33 mouse cellular contexts compared by ENCODE assay signal in the genomic region with DNA sequence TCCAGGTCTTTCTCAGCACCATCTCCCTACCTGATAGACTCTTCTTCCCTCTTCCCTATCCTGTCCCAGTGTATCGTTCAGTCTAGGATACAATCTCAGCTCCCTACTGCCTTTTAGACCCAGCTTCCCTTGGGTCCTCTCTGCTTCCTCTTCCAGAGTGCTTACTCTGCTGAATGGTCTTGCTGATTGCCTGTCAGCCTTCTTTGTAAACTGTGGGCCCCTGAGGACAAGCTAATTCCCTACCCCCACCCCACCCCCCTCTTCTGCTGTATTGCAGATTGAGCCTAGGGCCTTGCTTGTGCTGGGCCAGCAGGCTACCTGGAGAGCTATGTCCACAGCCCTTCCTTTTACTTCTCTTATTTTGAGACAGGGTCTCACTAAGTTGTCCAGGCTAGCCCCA. TPM values are rescaled to one million over a fixed set of nuclear protein-coding genes. Genes with fewer than 3 reads are reported as not detected.
DNase-seq lines count a peak whose midpoint lies in the region; ATAC-seq and TF ChIP-seq lines count a peak whose summit lies in the region.
"Had no signal": no experiment of that assay in that cellular context is flagged by ENCODE, and none has a peak within 500 bp of the region (broad histone marks: within the 10 kb centered on the region; RNA-seq: fewer than 3 reads in every experiment).

No protein-coding gene starts in this region.

- H3K4me3 ChIP-seq in forebrain, embryonic 10.5 days = no peak overlapping the region
- no peak overlapping the region for H3K4me3 ChIP-seq in forebrain, embryonic 14.5 days (ENCODE audit: low read depth, low read length)
- H3K4me3 ChIP-seq in liver, embryonic 16.5 days (ENCODE audit: low read depth, low read length) = no peak overlapping the region
- no peak overlapping the region for H3K4me3 ChIP-seq in bone marrow macrophage, adult 2 months (ENCODE audit: insufficient read depth, low read length)
- H3K4me3 ChIP-seq in limb, embryonic 15.5 days = no peak overlapping the region
- H3K4me3 ChIP-seq: embryonic facial prominence, embryonic 15.5 days; forebrain, embryonic 13.5 days; heart, embryonic 15.5 days; hindbrain, embryonic 13.5 days; kidney, embryonic 15.5 days; myocyte; neural tube, embryonic 12.5 days had no signal

- peak overlapping the region; percentile 53; the same call in 1 of the 2 replicates for H3K27ac ChIP-seq in forebrain, embryonic 10.5 days
- H3K27ac ChIP-seq in forebrain, embryonic 14.5 days (ENCODE audit: low read depth, low read length) = no peak overlapping the region
- no peak overlapping the region for H3K27ac ChIP-seq in liver, embryonic 16.5 days (ENCODE audit: low read length)
- H3K27ac ChIP-seq in bone marrow macrophage, adult 2 months (ENCODE audit: insufficient read depth, low read depth, low read length) = peak overlapping the region; percentile 20; the same call in 1 of the 2 replicates
- 0 out of 2 replicates have a peak overlapping the region, but pooled peaks have one; percentile 7 for H3K27ac ChIP-seq in limb, embryonic 15.5 days
- H3K27ac ChIP-seq: embryonic facial prominence, embryonic 15.5 days; forebrain, embryonic 13.5 days; heart, embryonic 15.5 days; hindbrain, embryonic 13.5 days; kidney, embryonic 15.5 days; neural tube, embryonic 12.5 days had no signal

- H3K9me3 ChIP-seq in forebrain, embryonic 10.5 days = no peaks in the 10 kb centered on the region
- H3K9me3 ChIP-seq in forebrain, embryonic 14.5 days (replicated peaks; ENCODE audit: control insufficient read depth, low read length) = no peaks in the 10 kb centered on the region
- no peaks in the 10 kb centered on the region for H3K9me3 ChIP-seq in liver, embryonic 16.5 days (replicated peaks; ENCODE audit: control insufficient read depth, low read length)
- H3K9me3 ChIP-seq in limb, embryonic 15.5 days = no peaks in the 10 kb centered on the region
- H3K9me3 ChIP-seq: embryonic facial prominence, embryonic 15.5 days; forebrain, embryonic 13.5 days; heart, embryonic 15.5 days; hindbrain, embryonic 13.5 days; kidney, embryonic 15.5 days; neural tube, embryonic 12.5 days had no signal

- no peak for TF ChIP-seq POLR2A in bone marrow macrophage, adult 2 months (IDR thresholded peaks at IDR 0.05; ENCODE audit: borderline replicate concordance, low read depth, low read length)

- peaks cover 2% of the 10 kb centered on the region for H3K36me3 ChIP-seq in forebrain, embryonic 10.5 days (replicated peaks)
- no peaks in the 10 kb centered on the region for H3K36me3 ChIP-seq in forebrain, embryonic 14.5 days (ENCODE audit: control insufficient read depth, insufficient read depth, low read length)
- H3K36me3 ChIP-seq in liver, embryonic 16.5 days (ENCODE audit: control insufficient read depth, insufficient read depth) = no peaks in the 10 kb centered on the region
- no peaks in the 10 kb centered on the region for H3K36me3 ChIP-seq in limb, embryonic 15.5 days
- H3K36me3 ChIP-seq: embryonic facial prominence, embryonic 15.5 days; heart, embryonic 15.5 days; kidney, embryonic 15.5 days; neural tube, embryonic 12.5 days had no signal

- H3K4me1 ChIP-seq in forebrain, embryonic 10.5 days = peaks cover 55% of the 10 kb centered on the region
- peaks cover 25% of the 10 kb centered on the region for H3K4me1 ChIP-seq in forebrain, embryonic 14.5 days (ENCODE audit: control insufficient read depth, insufficient read depth, low read length)
- peaks cover 2% of the 10 kb centered on the region; the same call in 1 of the 2 replicates for H3K4me1 ChIP-seq in liver, embryonic 16.5 days (ENCODE audit: control insufficient read depth, low read depth, low read length)
- H3K4me1 ChIP-seq in bone marrow macrophage, adult 2 months (ENCODE audit: control insufficient read depth, insufficient read depth, low read length) = peaks cover 23% of the 10 kb centered on the region
- H3K4me1 ChIP-seq in limb, embryonic 15.5 days = peaks cover 36% of the 10 kb centered on the region

- H3K9ac ChIP-seq in forebrain, embryonic 14.5 days (ENCODE audit: low read length) = no peak overlapping the region
- H3K9ac ChIP-seq in liver, embryonic 16.5 days (ENCODE audit: low read depth, low read length) = no peak overlapping the region
- H3K9ac ChIP-seq in limb, embryonic 15.5 days = no peak overlapping the region
- H3K9ac ChIP-seq: embryonic facial prominence, embryonic 15.5 days; forebrain, embryonic 13.5 days; heart, embryonic 15.5 days; hindbrain, embryonic 13.5 days; kidney, embryonic 15.5 days; neural tube, embryonic 12.5 days had no signal

- WGBS in forebrain, embryonic 10.5 days = 50% methylated on average over 1 of the region's 1 CpGs
- 0% methylated on average over 1 of the region's 1 CpGs for WGBS in forebrain, embryonic 14.5 days
- whole genome bisulfite sequencing in liver, embryonic 16.5 days (ENCODE audit: insufficient replicate concordance) = 29% methylated on average over 1 of the region's 1 CpGs
- WGBS in limb, embryonic 15.5 days = 58% methylated on average over 1 of the region's 1 CpGs

- DNase-seq in forebrain, embryonic 10.5 days (ENCODE audit: extremely low spot score, low spot score) = no peak
- DNase-seq in forebrain, embryonic 14.5 days (ENCODE audit: low spot score) = no peak
- no peak for DNase-seq in liver
- DNase-seq in spleen, postnatal 10 days (ENCODE audit: low spot score in 2 of 2) = no peak
- DNase-seq: cerebellum, adult 11-12 months; cerebellum, adult 9-11 months; embryo, embryonic 11 days; gastrocnemius, postnatal 14 days; heart, postnatal 36 days; kidney, adult 18-20 months; kidney, postnatal 36 days; layer of hippocampus, postnatal 36 days; left cerebral cortex, postnatal 4 days; lung, adult 18-20 months had no signal

- no peaks in the 10 kb centered on the region for H3K27me3 ChIP-seq in forebrain, embryonic 10.5 days (ENCODE audit: poor library complexity, severe bottlenecking)
- no peaks in the 10 kb centered on the region for H3K27me3 ChIP-seq in forebrain, embryonic 14.5 days (replicated peaks; ENCODE audit: control insufficient read depth, insufficient read depth, low read length)
- H3K27me3 ChIP-seq in liver, embryonic 16.5 days (ENCODE audit: control insufficient read depth, insufficient read depth, low read depth, low read length) = no peaks in the 10 kb centered on the region
- H3K27me3 ChIP-seq in limb, embryonic 15.5 days = no peaks in the 10 kb centered on the region
- H3K27me3 ChIP-seq: CH12.LX; embryonic facial prominence, embryonic 15.5 days; forebrain, embryonic 13.5 days; heart, embryonic 15.5 days; hindbrain, embryonic 13.5 days; kidney, embryonic 15.5 days; neural tube, embryonic 12.5 days had no signal

- no peak for ATAC-seq in forebrain, embryonic 14.5 days
- 0 out of 2 replicates have a peak, but pooled peaks have one; percentile 13 for ATAC-seq in liver, embryonic 16.5 days (ENCODE audit: low read depth)
- ATAC-seq in limb, embryonic 15.5 days (ENCODE audit: insufficient number of reproducible peaks, low FRiP score, low TSS enrichment, low read depth) = no peak
- no peak for ATAC-seq in megakaryocyte progenitor cell, adult 5-6 weeks (replicated peaks; ENCODE audit: poor library complexity)
- ATAC-seq: forebrain, embryonic 13.5 days; lung, postnatal 0 days; midbrain, embryonic 16.5 days had no signal

- TF ChIP-seq CTCF in bone marrow macrophage, adult 2 months (IDR thresholded peaks at IDR 0.05; ENCODE audit: low read depth, low read length) = no peak

- no peak overlapping the region for H3K4me2 ChIP-seq in forebrain, embryonic 14.5 days (ENCODE audit: low read length)
- H3K4me2 ChIP-seq in liver, embryonic 16.5 days (ENCODE audit: low read depth, low read length) = no peak overlapping the region
- no peak overlapping the region for H3K4me2 ChIP-seq in limb, embryonic 15.5 days
- H3K4me2 ChIP-seq: embryonic facial prominence, embryonic 15.5 days; forebrain, embryonic 13.5 days; heart, embryonic 15.5 days; hindbrain, embryonic 13.5 days; kidney, embryonic 15.5 days; midbrain, embryonic 11.5 days; neural tube, embryonic 12.5 days had no signal

RNA-seq across cellular contexts. Expression of a gene that starts 28.8 kb away (rescaled TPM):
- 28.4 and 33.4 TPM in 2 replicates for polyA plus RNA-seq in forebrain, embryonic 10.5 days (2016; fragmentation: Nextera tagmentation; extraction: Ambion mirVana)
- 95.6 and 110 TPM in 2 replicates for polyA plus RNA-seq in forebrain, embryonic 14.5 days (2014; fragmentation: Nextera tagmentation; extraction: Ambion mirVana)
- 14.6 and 18.5 TPM in 2 replicates for polyA plus RNA-seq in liver, embryonic 16.5 days (2015; fragmentation: Nextera tagmentation; extraction: Ambion mirVana)
- polyA plus RNA-seq in bone marrow macrophage, adult 2 months (2012; ENCODE audit: insufficient read depth, insufficient read length, missing spikeins) = 90.1 and 96.4 TPM in 2 replicates
- polyA plus RNA-seq in limb, embryonic 15.5 days (2015; fragmentation: Nextera tagmentation; extraction: Ambion mirVana) = 127 and 128 TPM in 2 replicates
- total RNA-seq in megakaryocyte progenitor cell, adult 5-6 weeks (2015) = 121 and 145 TPM in 2 replicates
- 47.6 and 62.6 TPM in 2 replicates for total RNA-seq in megakaryocyte progenitor cell, adult 5-6 weeks (2017)

RNA-seq across cellular contexts. Expression of a gene that starts 39.8 kb away (rescaled TPM):
- polyA plus RNA-seq in forebrain, embryonic 10.5 days (2016; fragmentation: Nextera tagmentation; extraction: Ambion mirVana) = not detected in 2 replicates
- polyA plus RNA-seq in forebrain, embryonic 14.5 days (2014; fragmentation: Nextera tagmentation; extraction: Ambion mirVana) = 0.22 and 0.48 TPM in 2 replicates
- not detected in 2 replicates for polyA plus RNA-seq in liver, embryonic 16.5 days (2015; fragmentation: Nextera tagmentation; extraction: Ambion mirVana)
- polyA plus RNA-seq in bone marrow macrophage, adult 2 months (2012; ENCODE audit: insufficient read depth, insufficient read length, missing spikeins) = not detected in 2 replicates
- not detected in 2 replicates for polyA plus RNA-seq in limb, embryonic 15.5 days (2015; fragmentation: Nextera tagmentation; extraction: Ambion mirVana)
- total RNA-seq in megakaryocyte progenitor cell, adult 5-6 weeks (2015) = not detected in 2 replicates
- total RNA-seq in megakaryocyte progenitor cell, adult 5-6 weeks (2017) = not detected in 2 replicates
- total RNA-seq: adrenal gland, adult 2 months; CH12.LX; gastrocnemius, postnatal 14 days; granulocyte monocyte progenitor cell, adult 5-6 weeks; heart, postnatal 36 days had no signal
- polyA plus RNA-seq: adrenal gland, adult 2 months; forebrain, embryonic 13.5 days; heart, embryonic 15.5 days; kidney, embryonic 15.5 days; liver, adult 2 months; midbrain, embryonic 11.5 days; myocyte; stomach, embryonic 14.5 days had no signal

Comparison
In these comparisons a context has a peak if more than half of its experiments do, and no peak if none do; other contexts are left out.
1. H3K27ac ChIP-seq: peak in forebrain, embryonic 10.5 days (single experiment), bone marrow macrophage, adult 2 months (single experiment) and limb, embryonic 15.5 days (single experiment); none in forebrain, embryonic 14.5 days (single experiment) and liver, embryonic 16.5 days (single experiment).